Mouse (Mus musculus) heart, embryonic 14.5 days (tissue): ENCODE measurements around the gene Pi16. TPM values are rescaled to one million over a fixed set of nuclear protein-coding genes. Genes with fewer than 3 reads are reported as not detected.

Source experiments
- ATAC-seq: fragments of 200-750 bp; cut with Nextera tagmentation; 2 replicates; pipeline ENCODE4 v1.8.0; 2017; ENCODE audit warnings: low read depth, moderate TSS enrichment; ENCODE audit not compliant: insufficient number of reproducible peaks, insufficient read depth, low FRiP score
- H3K27ac ChIP-seq, 2 experiments: fragments of 200-500 bp in 1 of 2; fragments of 300-500 bp in 1 of 2; sonication (generic) in 1 of 2; replicated peaks in 1 of 2; 2 replicates each; pipeline ENCODE4 v1.5.1; 2012 to 2014; ENCODE audit warnings: low read depth in 2 of 2, low read length in 2 of 2, control low read depth in 1 of 2, mild to moderate bottlenecking in 1 of 2, mixed read lengths in 1 of 2; ENCODE audit not compliant: control insufficient read depth in 1 of 2, insufficient read depth in 1 of 2
- H3K27me3 ChIP-seq: fragments of 300-500 bp; sonication (generic); 2 replicates; pipeline ENCODE4 v1.6.1; 2014; ENCODE audit warnings: mild to moderate bottlenecking, low read length, control low read depth; ENCODE audit not compliant: control insufficient read depth, insufficient read depth
- H3K36me3 ChIP-seq: fragments of 300-500 bp; sonication (generic); 2 replicates; pipeline ENCODE4 v1.6.1; 2014; ENCODE audit warnings: mild to moderate bottlenecking, control low read depth, low read length, mixed read lengths; ENCODE audit not compliant: control insufficient read depth, insufficient read depth
- H3K4me1 ChIP-seq, 2 experiments: fragments of 200-500 bp in 1 of 2; fragments of 300-500 bp in 1 of 2; sonication (generic) in 1 of 2; 2 replicates each; pipeline ENCODE4 v1.6.1; 2012 to 2014; ENCODE audit warnings: low read length in 2 of 2, control low read depth in 1 of 2, mixed read lengths in 1 of 2; ENCODE audit not compliant: control insufficient read depth in 2 of 2, insufficient read depth in 2 of 2
- H3K4me2 ChIP-seq: fragments of 300-500 bp; sonication (generic); 2 replicates; pipeline ENCODE4 v1.6.1; 2014; ENCODE audit warnings: mild to moderate bottlenecking, low read length
- H3K4me3 ChIP-seq, 2 experiments: fragments of 200-500 bp in 1 of 2; fragments of 300-500 bp in 1 of 2; sonication (generic) in 1 of 2; 2 replicates each; pipeline ENCODE4 v1.5.1; 2012 to 2014; ENCODE audit warnings: low read length in 2 of 2, mild to moderate bottlenecking in 2 of 2, control low read depth in 1 of 2, low read depth in 1 of 2, moderate library complexity in 1 of 2; ENCODE audit not compliant: control insufficient read depth in 1 of 2, insufficient read depth in 1 of 2
- H3K9ac ChIP-seq: fragments of 300-500 bp; sonication (generic); 2 replicates; pipeline ENCODE4 v1.6.1; 2014; ENCODE audit warnings: mild to moderate bottlenecking, low read length
- H3K9me3 ChIP-seq: fragments of 300-500 bp; sonication (generic); 2 replicates; pipeline ENCODE4 v1.6.1; 2016; ENCODE audit warnings: low read length, control low read depth; ENCODE audit not compliant: control insufficient read depth
- WGBS: fragments of 180-500 bp; shearing (Covaris S2); extraction: QIAGEN DNeasy Blood & Tissue Kit; methylation state at CpG from one replicate; pipeline ENCODE4 v1.1.7; 2014; 5-methylcytosine and 5-hydroxymethylcytosine counted together
- polyA plus RNA-seq: library from polyadenylated mRNA; unstranded; fragments of >200 nt; fragmentation: Nextera tagmentation; extraction: Ambion mirVana; gene quantifications from 2 replicates; pipeline ENCODE4 v1.2.1, GENCODE M21; 2014

The Pi16 gene
- polyA plus RNA-seq, 1 experiment from 2014 or later: 1.1 TPM

DNA sequence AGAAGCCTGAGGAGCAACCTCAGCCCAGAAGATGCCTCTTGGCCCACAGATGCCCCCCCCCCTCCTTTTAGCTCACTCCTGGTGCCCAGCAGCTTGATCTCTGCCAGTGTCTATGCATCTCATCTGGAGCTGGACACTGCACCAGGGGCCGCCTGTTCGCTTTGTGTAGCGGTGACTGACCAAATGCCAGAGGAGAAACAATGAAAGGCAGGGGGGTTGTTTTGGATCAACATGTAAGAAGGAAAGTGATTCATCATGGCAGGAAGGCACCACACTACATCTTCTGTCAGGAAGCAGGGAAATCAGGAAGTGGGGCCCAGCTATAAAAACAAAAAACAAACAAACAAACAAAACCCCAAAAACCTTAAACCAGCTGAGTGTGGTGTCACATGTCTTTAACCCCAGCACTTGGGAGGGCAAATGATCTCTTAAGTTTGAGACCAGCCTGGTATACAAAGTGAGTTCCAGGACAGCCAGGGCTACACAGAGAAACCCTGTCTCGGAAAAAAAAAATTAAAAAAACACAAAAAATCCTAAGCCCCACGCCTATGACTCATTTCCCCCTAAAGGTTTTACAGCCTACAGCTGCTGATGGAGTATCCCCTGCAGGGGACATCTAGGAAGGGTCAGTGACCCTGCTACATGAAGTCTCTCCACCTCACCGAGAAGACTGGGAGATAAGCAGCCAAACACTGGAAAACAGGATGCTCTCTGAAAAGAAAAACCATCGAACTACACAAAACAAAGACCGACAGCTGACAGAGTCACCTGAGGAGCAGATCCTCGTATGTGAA, 1.6 kb upstream of the Pi16 start:
- ATAC-seq: no peak
- H3K9me3 ChIP-seq: peaks cover 4% of the 10 kb centered on the region; the same call in 1 of the 2 replicates
- H3K4me1 ChIP-seq: peaks cover 0 to 4% of the 10 kb centered on the region in 2 experiments; a peak in 1 of 4 replicates
- H3K27ac ChIP-seq: peak overlapping the region; percentile 68 to 69
- no peaks in the 10 kb centered on the region for H3K36me3 ChIP-seq
- no peak overlapping the region for H3K9ac ChIP-seq
- H3K4me2 ChIP-seq: no peak overlapping the region
- WGBS: 48% methylated on average over 9 of the region's 9 CpGs
- H3K4me3 ChIP-seq: no peak overlapping the region
- H3K27me3 ChIP-seq: 0 out of 2 replicates have a peak, but pooled peaks cover 2% of the 10 kb centered on the region

DNA sequence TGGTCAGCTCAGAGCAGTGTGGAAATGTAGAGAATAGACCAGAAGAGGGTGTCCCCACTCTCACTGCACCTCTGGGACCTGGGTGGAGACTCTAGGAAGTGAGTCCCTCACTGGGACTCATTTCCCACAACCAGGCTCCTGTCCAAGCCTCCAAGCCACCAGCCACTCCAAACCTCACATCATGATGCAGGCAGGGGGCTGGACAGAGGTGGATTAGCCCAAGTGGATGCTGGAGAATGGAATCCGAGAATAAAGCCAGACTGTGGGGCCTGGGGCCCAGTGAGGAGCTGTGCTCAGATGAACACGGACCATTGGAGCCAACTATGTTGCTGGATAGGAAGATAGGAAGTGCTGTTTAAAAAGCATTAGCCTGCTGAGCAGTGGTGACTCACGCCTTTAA, 589 bp upstream of the Pi16 start:
- peak overlapping the region; percentile 68 to 69; a peak in 3 of 4 replicates for H3K27ac ChIP-seq
- WGBS: 50% methylated on average over 3 of the region's 3 CpGs
- no peak for ATAC-seq

DNA sequence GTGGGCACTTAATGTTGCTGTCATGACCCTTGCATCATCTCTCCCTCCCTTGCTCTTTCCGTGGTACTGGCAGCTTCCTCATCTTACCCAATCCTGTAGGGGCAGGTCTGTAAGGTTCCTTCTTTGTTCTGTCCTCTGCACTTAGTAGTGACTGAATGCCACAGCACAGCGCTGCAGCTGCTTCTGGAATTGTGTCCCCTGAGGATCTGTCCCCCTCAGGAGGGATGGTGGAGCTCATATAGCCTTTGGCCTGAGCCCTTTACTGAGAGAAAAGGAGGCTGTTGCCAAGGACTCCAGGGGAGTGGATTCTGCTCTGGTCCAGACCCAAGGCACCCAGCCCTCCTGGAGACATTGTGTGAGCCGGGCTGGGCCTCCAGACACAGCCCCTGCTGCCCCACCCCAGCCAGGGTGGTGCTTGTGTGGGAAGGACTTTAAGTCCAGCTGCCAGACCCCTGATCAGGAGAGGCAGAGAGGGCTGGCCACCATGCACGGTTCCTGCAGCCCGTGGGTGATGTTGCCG, 1.3 kb downstream of the Pi16 start:
- Histone ChIP-seq H3K9ac (no peak overlapping the region; the same call in 1 of the 2 replicates), H3K27me3 (peaks cover 23% of the 10 kb centered on the region), H3K4me1 (peaks cover 11 to 12% of the 10 kb centered on the region in 2 experiments), H3K9me3 (no peaks in the 10 kb centered on the region), H3K4me3 (no peak overlapping the region), H3K4me2 (no peak overlapping the region), H3K36me3 (no peaks in the 10 kb centered on the region), H3K27ac (no peak overlapping the region)
- ATAC-seq: no peak
- 52% methylated on average over 6 of the region's 6 CpGs for WGBS

More for the DNA sequence above, 589 bp upstream of the Pi16 start:
- no peak overlapping the region for H3K4me3 ChIP-seq
- no peaks in the 10 kb centered on the region for H3K36me3 ChIP-seq
- H3K27me3 ChIP-seq: peaks cover 12% of the 10 kb centered on the region
- no peak overlapping the region for H3K4me2 ChIP-seq
- H3K9me3 ChIP-seq: peaks cover 4% of the 10 kb centered on the region; the same call in 1 of the 2 replicates
- no peak overlapping the region for H3K9ac ChIP-seq
- H3K4me1 ChIP-seq: peaks cover 2 to 4% of the 10 kb centered on the region in 2 experiments; a peak in 2 of 4 replicates

DNA sequence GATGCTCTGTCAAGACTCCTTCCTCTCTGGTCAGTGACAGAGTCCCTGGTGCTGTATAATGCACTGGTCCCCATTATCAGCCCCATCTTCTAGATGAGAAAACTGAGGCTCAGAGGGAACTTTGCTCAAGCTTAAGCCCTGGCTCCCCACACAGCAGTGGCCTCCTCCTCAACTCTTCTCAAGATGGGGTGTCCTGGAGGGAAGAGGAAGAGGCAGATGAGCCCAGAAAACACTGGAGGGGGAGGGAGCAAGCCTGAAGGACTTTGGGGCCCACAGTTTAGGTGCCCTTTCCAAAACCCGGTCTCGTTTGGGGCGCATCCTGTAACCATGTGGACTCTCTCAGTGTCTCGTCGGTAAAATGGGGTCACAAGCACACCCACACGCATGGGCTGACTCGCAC, 2.0 kb downstream of the Pi16 start:
- no peak for ATAC-seq
- Histone ChIP-seq H3K36me3 (no peaks in the 10 kb centered on the region), H3K4me1 (peaks cover 11 to 12% of the 10 kb centered on the region in 2 experiments), H3K9ac (no peak overlapping the region), H3K9me3 (no peaks in the 10 kb centered on the region), H3K27ac (no peak overlapping the region), H3K4me2 (no peak overlapping the region), H3K4me3 (no peak overlapping the region), H3K27me3 (peaks cover 23% of the 10 kb centered on the region)
- 75% methylated on average over 7 of the region's 7 CpGs for WGBS

DNA sequence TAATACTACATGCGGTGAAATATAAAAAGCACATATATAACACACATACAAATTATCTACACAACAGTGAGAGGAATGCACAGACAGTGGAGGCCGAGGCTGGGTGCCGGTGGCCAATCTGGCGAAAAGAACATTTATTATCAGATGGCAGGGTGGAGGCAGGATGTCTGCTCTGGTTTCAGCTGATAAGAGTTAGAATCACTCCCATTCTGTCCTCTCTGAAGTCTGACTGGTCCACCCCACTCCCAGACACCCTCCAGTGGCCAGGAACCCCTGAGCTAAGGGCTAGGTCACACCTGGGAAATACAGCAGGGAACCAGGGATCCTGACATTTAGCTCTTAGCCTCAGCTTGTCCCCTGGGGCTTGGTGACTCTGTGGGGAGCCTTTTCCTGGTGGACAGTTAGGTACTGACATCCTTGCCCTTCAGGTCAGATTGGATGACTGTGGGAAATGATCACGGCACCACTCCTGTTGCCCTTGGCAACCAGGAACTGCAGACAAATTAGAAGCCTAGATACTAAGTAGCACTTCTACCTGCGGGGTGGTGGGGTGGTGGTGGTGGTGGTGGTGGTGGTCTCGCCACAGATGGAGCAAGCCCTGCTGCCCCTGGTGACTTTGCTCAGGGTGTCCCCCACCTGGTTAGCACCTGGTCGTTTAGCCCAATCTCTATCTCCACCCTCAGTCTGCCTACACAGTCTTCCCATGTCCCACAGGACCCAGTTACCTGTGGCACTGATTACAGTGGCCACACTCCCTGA, 2.6 kb downstream of the Pi16 start:
- Histone ChIP-seq H3K4me3 (no peak overlapping the region), H3K9ac (no peak overlapping the region), H3K36me3 (no peaks in the 10 kb centered on the region), H3K4me1 (peaks cover 11 to 12% of the 10 kb centered on the region in 2 experiments), H3K4me2 (no peak overlapping the region), H3K27me3 (peaks cover 23% of the 10 kb centered on the region), H3K9me3 (no peaks in the 10 kb centered on the region), H3K27ac (no peak overlapping the region)
- no peak for ATAC-seq
- whole genome bisulfite sequencing: 54% methylated on average over 8 of the region's 8 CpGs

DNA sequence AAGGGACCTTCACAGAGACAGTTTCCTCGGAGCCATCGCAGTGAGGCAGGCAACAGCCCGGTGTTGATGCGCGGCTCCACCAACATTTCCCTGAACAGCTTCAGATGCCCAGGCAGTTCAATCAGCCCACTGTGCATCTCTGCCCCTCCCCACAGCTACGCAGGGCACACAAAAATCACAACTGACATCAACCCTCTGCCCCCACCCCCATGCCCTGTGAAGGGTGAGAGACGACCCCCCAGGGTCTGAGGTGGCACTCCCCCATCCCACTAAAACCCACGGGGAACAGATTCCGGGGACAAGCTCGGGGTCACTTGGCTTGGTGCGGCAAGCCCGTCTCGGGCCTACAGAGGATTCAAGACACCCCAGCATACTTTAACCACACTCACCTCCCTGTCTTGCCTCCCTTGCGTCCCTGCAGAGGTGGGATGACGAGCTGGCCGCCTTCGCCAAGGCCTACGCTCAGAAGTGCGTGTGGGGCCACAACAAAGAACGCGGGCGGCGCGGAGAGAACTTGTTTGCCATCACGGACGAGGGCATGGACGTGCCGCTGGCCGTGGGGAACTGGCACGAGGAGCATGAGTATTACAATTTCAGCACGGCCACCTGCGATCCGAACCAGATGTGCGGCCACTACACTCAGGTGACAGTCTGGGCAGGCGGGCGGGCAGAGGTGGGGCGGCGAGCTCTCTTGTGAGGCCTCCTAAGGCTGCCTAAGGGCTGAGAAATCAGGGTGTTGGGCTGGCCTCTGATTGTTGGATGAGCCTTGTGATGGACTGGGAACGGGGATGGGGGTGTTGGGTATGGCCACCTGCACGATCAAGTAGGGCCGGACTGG, 4.5 kb downstream of the Pi16 start:
- Histone ChIP-seq H3K27me3 (peaks cover 38% of the 10 kb centered on the region), H3K9ac (no peak overlapping the region), H3K36me3 (no peaks in the 10 kb centered on the region), H3K9me3 (no peaks in the 10 kb centered on the region), H3K4me1 (peaks cover 17 to 20% of the 10 kb centered on the region in 2 experiments), H3K4me2 (peak overlapping the region; percentile 49), H3K27ac (no peak overlapping the region), H3K4me3 (no peak overlapping the region; a peak in 1 of 4 replicates)
- WGBS: 26% methylated on average over 41 of the region's 41 CpGs
- no peak for ATAC-seq

DNA sequence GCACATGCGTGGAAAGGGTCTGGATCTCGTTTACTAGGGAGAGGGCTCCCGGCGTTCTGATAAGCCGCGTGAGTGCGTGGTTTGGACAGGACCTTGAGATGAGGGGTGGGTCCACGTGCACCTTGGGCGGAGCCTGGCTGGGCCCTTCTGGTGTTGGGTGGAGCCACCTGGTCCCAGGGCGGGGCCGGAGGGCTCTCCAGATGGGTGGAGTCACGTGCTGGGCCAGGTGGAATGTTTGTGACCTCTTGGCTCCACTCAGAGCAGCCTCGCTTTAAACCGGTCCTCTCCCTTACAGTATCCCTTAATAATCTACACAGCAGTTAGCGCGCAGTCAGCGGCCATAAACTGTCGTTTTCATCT, 5.1 kb downstream of the Pi16 start:
- 25% methylated on average over 18 of the region's 18 CpGs for WGBS
- no peak overlapping the region for H3K9ac ChIP-seq
- H3K4me2 ChIP-seq: peak overlapping the region; percentile 49
- no peak overlapping the region; a peak in 1 of 4 replicates for H3K4me3 ChIP-seq
- H3K9me3 ChIP-seq: no peaks in the 10 kb centered on the region
- no peak overlapping the region for H3K27ac ChIP-seq
- H3K36me3 ChIP-seq: no peaks in the 10 kb centered on the region
- ATAC-seq: no peak
- peaks cover 17 to 20% of the 10 kb centered on the region in 2 experiments for H3K4me1 ChIP-seq
- peaks cover 44% of the 10 kb centered on the region for H3K27me3 ChIP-seq
